Mouse (Mus musculus) thymus, adult 2 months (tissue): Measurements from ENCODE around the gene 4930404N11Rik.

Experiments used
- CTCF ChIP-seq: fragments of 200-500 bp; IDR thresholded peaks from 2 replicates; pipeline ENCODE4 v1.5.1; 2012; ENCODE audit warnings: mild to moderate bottlenecking, control low read depth, low read length, moderate library complexity, borderline replicate concordance; ENCODE audit not compliant: control insufficient read depth, poor library complexity, insufficient read depth; ENCODE audit errors: extremely low read depth
- POLR2A ChIP-seq: fragments of 200-500 bp; IDR thresholded peaks from 2 replicates; pipeline ENCODE4 v1.6.1; 2012; ENCODE audit warnings: mild to moderate bottlenecking, low read length, control low read depth, moderate library complexity; ENCODE audit not compliant: control insufficient read depth, poor library complexity, insufficient read depth; ENCODE audit errors: extremely low read depth

DNA sequence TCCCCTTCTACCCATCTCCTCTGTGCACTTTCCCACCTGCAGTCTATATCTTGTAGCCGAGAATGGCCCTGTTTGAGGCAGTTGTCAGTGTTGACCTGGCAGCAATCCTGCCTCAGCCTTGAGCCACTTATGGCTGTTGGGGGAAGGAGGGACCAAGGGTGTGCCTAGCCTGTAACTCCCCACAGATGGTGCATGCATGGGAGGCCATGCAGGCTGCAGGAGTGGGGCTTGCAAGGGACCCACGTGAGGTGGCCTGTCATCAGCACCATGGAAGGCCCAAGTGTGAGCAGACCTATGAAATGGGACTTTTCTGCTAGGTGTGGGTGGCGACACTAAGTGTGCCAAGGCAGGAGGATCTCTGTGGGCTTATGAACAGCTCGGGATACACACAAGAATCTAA, 543 bp downstream of the 4930404N11Rik start:
- TF ChIP-seq CTCF: no peak
- no peak for TF ChIP-seq POLR2A
